Mouse (Mus musculus) liver, postnatal 0 days (tissue): ENCODE results near the gene Otud4.

Source experiments
- CTCF ChIP-seq: sonication (generic); IDR thresholded peaks from 2 replicates; pipeline ENCODE4 v1.5.1; 2016; ENCODE audit warnings: antibody characterized with exemption, low read depth
- EP300 ChIP-seq: IDR thresholded peaks from 2 replicates; pipeline ENCODE4 v1.6.1; 2016; ENCODE audit warnings: antibody characterized with exemption, low read depth, mild to moderate bottlenecking

GRCm38 (mm10) chr8:79606225-79606624, 33.2 kb upstream of the Otud4 start:
- TF ChIP-seq CTCF, result peak; percentile 40
- TF ChIP-seq EP300, result no peak
